Mouse (Mus musculus) R1 (cell line): ENCODE data around the gene 1700025G04Rik.
A peak's percentile ranks its signal among the peaks of the same experiment; 100 is the strongest.
"Not testable (repeated sequence)": the region's sequence is repeated elsewhere in the genome, so short reads cannot be mapped to it uniquely, and the experiment has no call there.

Experiments used
- DNase-seq: peaks from one replicate; pipeline ENCODE4 v3.0.0-alpha.2; 2018; ENCODE audit warnings: low read depth, low spot score

The 1700025G04Rik gene

GRCm38 (mm10) chr1:151855561-151855960, 234.4 kb downstream of the 1700025G04Rik start:
- DNase-seq, result no peak

- DNase-seq, result no peak
These were observed 237.9 kb downstream of the 1700025G04Rik start for GRCm38 (mm10) chr1:151851976-151852375.

GRCm38 (mm10) chr1:151851051-151851848, 238.7 kb downstream of the 1700025G04Rik start:
- DNase-seq, result peak; percentile 53

- DNase-seq, result peak; percentile 26
These were observed 239.8 kb downstream of the 1700025G04Rik start for GRCm38 (mm10) chr1:151849993-151850608.

GRCm38 (mm10) chr1:151848286-151848685, 241.6 kb downstream of the 1700025G04Rik start:
- no peak for DNase-seq

- peak; percentile 50 for DNase-seq
These were observed 243.8 kb downstream of the 1700025G04Rik start for GRCm38 (mm10) chr1:151845926-151846782.

GRCm38 (mm10) chr1:151845252-151845832, 244.6 kb downstream of the 1700025G04Rik start:
- no peak for DNase-seq

- not testable (repeated sequence) for DNase-seq
These were observed 249.6 kb downstream of the 1700025G04Rik start for GRCm38 (mm10) chr1:151840345-151840744.

GRCm38 (mm10) chr1:151835261-151835660, 254.7 kb downstream of the 1700025G04Rik start:
- DNase-seq, result no peak

- no peak for DNase-seq
These were observed 258.1 kb downstream of the 1700025G04Rik start for GRCm38 (mm10) chr1:151831791-151832190.

GRCm38 (mm10) chr1:151825065-151825464, 264.9 kb downstream of the 1700025G04Rik start:
- DNase-seq, result no peak

- peak; percentile 71 for DNase-seq
These were observed 269.5 kb downstream of the 1700025G04Rik start for GRCm38 (mm10) chr1:151820457-151820856.

GRCm38 (mm10) chr1:151819190-151819589, 270.7 kb downstream of the 1700025G04Rik start:
- DNase-seq, result no peak

- DNase-seq, result no peak
These were observed 273.9 kb downstream of the 1700025G04Rik start for GRCm38 (mm10) chr1:151816051-151816450.

GRCm38 (mm10) chr1:151812004-151812712, 277.8 kb downstream of the 1700025G04Rik start:
- DNase-seq, result no peak

GRCm38 (mm10) chr1:151811456-151811855, 278.5 kb downstream of the 1700025G04Rik start:
- no peak for DNase-seq

GRCm38 (mm10) chr1:151810628-151811421, 279.1 kb downstream of the 1700025G04Rik start:
- no peak for DNase-seq

- no peak for DNase-seq
These were observed 282.6 kb downstream of the 1700025G04Rik start for GRCm38 (mm10) chr1:151807286-151807685.

- not testable (repeated sequence) for DNase-seq
These were observed 287.1 kb downstream of the 1700025G04Rik start for GRCm38 (mm10) chr1:151802795-151803194.
